Mouse (Mus musculus): ENCODE measurements at regions not wholly inside any gene's neighbourhood (a gene's known extent, or its start where the extent isn't known, plus 50 kb on each side); places are given as distances from the start of the nearest gene placed in this dataset.

GRCm38 (mm10) chr13:72289093-72289501 is 325.6 kb upstream of the Irx1 start:
- peak; percentile 12 for TF ChIP-seq CTCF (IDR thresholded peaks at IDR 0.05)
- no peak for TF ChIP-seq EP300 (IDR thresholded peaks at IDR 0.05)
